Mouse (Mus musculus) brain, embryonic 14.5 days (tissue): Measurements from ENCODE around the gene Dlgap4.

ENCODE experiments used
- CTCF ChIP-seq: fragments of 200-500 bp; IDR thresholded peaks from 2 replicates; pipeline ENCODE4 v1.5.1; 2012; ENCODE audit warnings: inconsistent platforms, mild to moderate bottlenecking, moderate library complexity, borderline replicate concordance; ENCODE audit not compliant: insufficient read depth, insufficient read length; ENCODE audit errors: extremely low read depth
- POLR2A ChIP-seq: fragments of 200-500 bp; IDR thresholded peaks from 2 replicates; pipeline ENCODE4 v1.6.1; 2012; ENCODE audit warnings: mild to moderate bottlenecking, inconsistent platforms, borderline replicate concordance; ENCODE audit not compliant: poor library complexity, insufficient read depth, insufficient read length, severe bottlenecking; ENCODE audit errors: extremely low read depth

DNA sequence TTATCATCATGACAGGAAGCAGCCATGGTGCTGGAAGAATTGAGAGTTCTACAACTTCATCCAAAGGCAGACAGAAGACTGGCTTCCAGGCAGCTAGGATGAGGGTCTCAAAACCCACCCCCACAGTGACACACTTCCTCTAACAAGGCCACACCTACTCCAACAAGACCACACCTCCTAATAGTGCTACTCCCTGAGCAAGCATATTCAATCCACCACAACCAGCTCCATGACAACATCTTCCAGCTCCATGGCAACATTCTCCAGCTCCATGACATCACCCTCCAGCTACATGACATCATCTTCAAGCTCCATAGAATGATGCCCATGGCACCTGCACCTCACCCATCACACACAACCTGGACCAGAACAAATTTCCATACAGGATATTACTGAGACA lies 160.0 kb downstream of the Dlgap4 start:
- no peak for TF ChIP-seq CTCF
- no peak for TF ChIP-seq POLR2A
